Mouse (Mus musculus) cortical plate, adult 2 months (tissue): ENCODE results near the gene Dnaic1. TPM values are rescaled to one million over a fixed set of nuclear protein-coding genes. Genes with fewer than 3 reads are reported as not detected.

Experiments used
- H3K27ac ChIP-seq: fragments of 200-500 bp; 2 replicates; pipeline ENCODE4 v1.5.1; 2012; ENCODE audit warnings: low read length, control low read depth, inconsistent platforms; ENCODE audit not compliant: insufficient read depth
- H3K4me1 ChIP-seq: fragments of 200-500 bp; 2 replicates; pipeline ENCODE4 v1.6.1; 2011; ENCODE audit warnings: low read length; ENCODE audit not compliant: control insufficient read depth, insufficient read depth
- H3K4me3 ChIP-seq: fragments of 200-500 bp; 2 replicates; pipeline ENCODE4 v1.5.1; 2011; ENCODE audit warnings: mild to moderate bottlenecking, low read length, control low read depth; ENCODE audit not compliant: insufficient read depth
- CTCF ChIP-seq: fragments of 200-500 bp; IDR thresholded peaks from 2 replicates; pipeline ENCODE4 v1.5.1; 2011; ENCODE audit warnings: mild to moderate bottlenecking, control low read depth, low read length; ENCODE audit not compliant: insufficient read depth; ENCODE audit errors: extremely low read depth
- POLR2A ChIP-seq: fragments of 200-500 bp; IDR thresholded peaks from 2 replicates; pipeline ENCODE4 v1.6.1; 2011; ENCODE audit warnings: mild to moderate bottlenecking, low read length, control low read depth; ENCODE audit not compliant: insufficient read depth; ENCODE audit errors: extremely low read depth
- polyA plus RNA-seq: library from polyadenylated mRNA; depleted of rRNA; stranded (reverse); fragments of >200 nt; gene quantifications from 2 replicates; pipeline ENCODE4 v1.2.3, GENCODE M21; 2012

Dnaic1 gene
- polyA plus RNA-seq, 1 experiment, result 12.5 TPM

GRCm38 (mm10) chr4:41671500-41671899, 101.9 kb downstream of the Dnaic1 start:
- no peak overlapping the region for H3K27ac ChIP-seq
- H3K4me1 ChIP-seq, result no peaks in the 10 kb centered on the region
- TF ChIP-seq CTCF, result no peak
- TF ChIP-seq POLR2A, result no peak
- no peak overlapping the region for H3K4me3 ChIP-seq

GRCm38 (mm10) chr4:41671963-41672480, 102.4 kb downstream of the Dnaic1 start:
- Histone ChIP-seq H3K27ac (no peak overlapping the region), H3K4me1 (no peaks in the 10 kb centered on the region)
- no peak for TF ChIP-seq CTCF
- no peak for TF ChIP-seq POLR2A

GRCm38 (mm10) chr4:41672522-41672963, 103.0 kb downstream of the Dnaic1 start:
- H3K4me1 ChIP-seq, result no peaks in the 10 kb centered on the region
- no peak overlapping the region for H3K4me3 ChIP-seq
- no peak overlapping the region for H3K27ac ChIP-seq
- TF ChIP-seq POLR2A (no peak), CTCF (no peak)

More at GRCm38 (mm10) chr4:41671963-41672480, 102.4 kb downstream of the Dnaic1 start:
- no peak overlapping the region for H3K4me3 ChIP-seq

- no peak for TF ChIP-seq CTCF
- TF ChIP-seq POLR2A, result no peak
- Histone ChIP-seq H3K27ac (no peak overlapping the region), H3K4me1 (no peaks in the 10 kb centered on the region), H3K4me3 (no peak overlapping the region)
Observed at GRCm38 (mm10) chr4:41673186-41673585, 103.6 kb downstream of the Dnaic1 start.

GRCm38 (mm10) chr4:41676248-41677005, 106.9 kb downstream of the Dnaic1 start:
- H3K4me1 ChIP-seq, result no peaks in the 10 kb centered on the region
- TF ChIP-seq POLR2A, result no peak
- TF ChIP-seq CTCF, result no peak
- H3K4me3 ChIP-seq, result no peak overlapping the region
- no peak overlapping the region for H3K27ac ChIP-seq

GRCm38 (mm10) chr4:41677006-41677629, 107.5 kb downstream of the Dnaic1 start:
- H3K27ac ChIP-seq, result no peak overlapping the region
- no peak overlapping the region for H3K4me3 ChIP-seq
- peaks cover 2% of the 10 kb centered on the region for H3K4me1 ChIP-seq
- TF ChIP-seq POLR2A, result no peak
- no peak for TF ChIP-seq CTCF

- TF ChIP-seq CTCF, result no peak
- TF ChIP-seq POLR2A, result no peak
- Histone ChIP-seq H3K27ac (no peak overlapping the region), H3K4me1 (peaks cover 3% of the 10 kb centered on the region), H3K4me3 (no peak overlapping the region)
Observed at GRCm38 (mm10) chr4:41678863-41679262, 109.3 kb downstream of the Dnaic1 start.

- Histone ChIP-seq H3K4me3 (no peak overlapping the region), H3K27ac (no peak overlapping the region), H3K4me1 (peaks cover 3% of the 10 kb centered on the region)
- no peak for TF ChIP-seq POLR2A
Observed at GRCm38 (mm10) chr4:41679291-41679690, 109.7 kb downstream of the Dnaic1 start.

GRCm38 (mm10) chr4:41681176-41681575, 111.6 kb downstream of the Dnaic1 start:
- TF ChIP-seq POLR2A (no peak), CTCF (no peak)
- Histone ChIP-seq H3K4me1 (peaks cover 3% of the 10 kb centered on the region), H3K27ac (no peak overlapping the region), H3K4me3 (no peak overlapping the region)

- Histone ChIP-seq H3K27ac (no peak overlapping the region), H3K4me1 (peaks cover 3% of the 10 kb centered on the region), H3K4me3 (no peak overlapping the region)
- TF ChIP-seq POLR2A, result no peak
- TF ChIP-seq CTCF, result no peak
Observed at GRCm38 (mm10) chr4:41681947-41682346, 112.4 kb downstream of the Dnaic1 start.
